Mouse (Mus musculus) spleen, adult 2 months (tissue): ENCODE data around the gene Pax7. TPM values are rescaled to one million over a fixed set of nuclear protein-coding genes. Genes with fewer than 3 reads are reported as not detected.

Experiments
- DNase-seq, 2 experiments: peaks; one replicate each; pipeline versions ENCODE4 v3.0.0 to v3.0.0-alpha.2; 2012 to 2021; ENCODE audit warnings: low spot score in 2 of 2, low read depth in 1 of 2
- H3K27ac ChIP-seq: fragments of 200-500 bp; 2 replicates; pipeline ENCODE4 v1.5.1; 2012; ENCODE audit warnings: low read length, inconsistent platforms; ENCODE audit not compliant: insufficient read depth
- H3K27me3 ChIP-seq: fragments of 200-500 bp; 2 replicates; pipeline ENCODE4 v1.6.1; 2012; ENCODE audit warnings: mild to moderate bottlenecking, moderate library complexity, low read length, inconsistent platforms; ENCODE audit not compliant: control insufficient read depth, insufficient read depth
- H3K36me3 ChIP-seq: fragments of 200-500 bp; 2 replicates; pipeline ENCODE4 v1.6.1; 2012; ENCODE audit warnings: mild to moderate bottlenecking, low read length, inconsistent platforms; ENCODE audit not compliant: control insufficient read depth, insufficient read depth
- H3K4me1 ChIP-seq: fragments of 200-500 bp; 2 replicates; pipeline ENCODE4 v1.6.1; 2011; ENCODE audit warnings: inconsistent platforms; ENCODE audit not compliant: control insufficient read depth, insufficient read depth, insufficient read length
- H3K4me3 ChIP-seq: fragments of 200-500 bp; 2 replicates; pipeline ENCODE4 v1.5.1; 2011; ENCODE audit warnings: mild to moderate bottlenecking, inconsistent platforms; ENCODE audit not compliant: insufficient read depth, insufficient read length; ENCODE audit errors: extremely low read depth
- CTCF ChIP-seq: fragments of 200-500 bp; IDR thresholded peaks from 2 replicates; pipeline ENCODE4 v1.5.1; 2011; ENCODE audit warnings: mild to moderate bottlenecking, inconsistent platforms; ENCODE audit not compliant: insufficient read depth, insufficient read length, insufficient replicate concordance; ENCODE audit errors: extremely low read depth
- POLR2A ChIP-seq: fragments of 200-500 bp; IDR thresholded peaks from 2 replicates; pipeline ENCODE4 v1.6.1; 2011; ENCODE audit warnings: low read depth, low read length, inconsistent platforms
- WGBS: fragments of 180-500 bp; shearing (Covaris S2); methylation state at CpG from one replicate; pipeline ENCODE4 v1.1.7; 2018; 5-methylcytosine and 5-hydroxymethylcytosine counted together
- polyA plus RNA-seq: library from polyadenylated mRNA; depleted of rRNA; stranded (reverse); fragments of >200 nt; gene quantifications from 2 replicates; pipeline ENCODE4 v1.2.3, GENCODE M21; 2012; rRNA removed

Gene Pax7
- polyA plus RNA-seq, 1 experiment = 0.11 TPM

DNA sequence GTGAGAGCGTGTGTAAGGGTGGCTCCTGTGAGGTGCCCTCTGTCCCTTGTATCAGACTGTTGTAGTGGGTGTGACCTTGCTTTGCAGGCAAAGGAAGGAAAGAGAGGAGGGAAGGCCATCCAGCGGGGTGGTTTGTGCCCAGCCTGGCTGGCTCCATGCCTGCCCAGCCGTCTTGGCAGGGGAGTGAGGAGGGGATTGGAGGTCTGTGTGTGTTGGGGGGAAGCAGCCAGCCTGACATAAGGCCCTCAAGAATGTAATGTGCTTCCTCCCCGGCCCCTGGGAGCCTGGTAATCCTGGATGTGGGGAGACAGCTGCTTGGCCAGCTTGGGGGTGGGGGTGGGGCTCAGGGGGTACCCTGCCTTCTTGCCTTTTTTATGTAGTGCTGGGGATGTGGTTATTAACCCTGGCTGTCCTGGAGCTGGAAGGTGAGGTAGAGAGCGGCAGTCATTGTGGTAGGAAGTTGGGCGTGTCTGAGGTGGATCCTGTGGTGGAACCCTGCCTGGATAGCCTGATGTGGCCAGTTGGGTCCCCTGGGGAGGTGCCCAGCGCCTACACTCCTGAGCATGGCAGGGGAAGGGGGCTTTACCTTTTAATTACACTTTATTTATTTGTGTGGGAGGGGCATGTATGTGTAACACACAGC is 143.6 kb downstream of the Pax7 start:
- H3K27me3 ChIP-seq = no peaks in the 10 kb centered on the region
- no peak overlapping the region for H3K4me3 ChIP-seq
- WGBS = 8% methylated on average over 7 of the region's 7 CpGs
- TF ChIP-seq POLR2A (no peak), CTCF (no peak)
- H3K27ac ChIP-seq = no peak overlapping the region
- no peaks in the 10 kb centered on the region for H3K4me1 ChIP-seq
- no peak for DNase-seq
- no peaks in the 10 kb centered on the region for H3K36me3 ChIP-seq

DNA sequence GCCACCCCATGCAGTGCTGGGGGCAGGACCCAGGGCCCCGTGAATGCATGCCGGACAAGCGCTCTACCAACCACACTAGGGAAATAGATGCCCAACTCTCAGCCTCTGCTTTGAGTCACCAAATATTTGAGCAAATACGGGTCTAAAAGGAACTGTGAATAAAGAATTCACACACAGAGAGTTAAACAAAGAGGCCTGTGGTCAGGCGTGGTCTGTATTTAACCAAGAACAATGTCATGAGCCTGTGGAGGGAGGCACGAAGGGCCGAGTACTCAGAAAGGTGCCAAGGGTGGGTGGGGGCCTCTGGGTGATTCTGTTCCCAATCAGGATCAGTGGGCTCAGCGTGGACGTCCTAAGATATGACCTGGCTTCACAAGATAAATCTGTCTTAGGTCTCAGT is 145.3 kb downstream of the Pax7 start:
- TF ChIP-seq POLR2A = no peak
- TF ChIP-seq CTCF = no peak
- Histone ChIP-seq H3K36me3 (no peaks in the 10 kb centered on the region), H3K27ac (no peak overlapping the region), H3K4me3 (no peak overlapping the region), H3K27me3 (no peaks in the 10 kb centered on the region), H3K4me1 (no peaks in the 10 kb centered on the region)
- 62% methylated on average over 9 of the region's 9 CpGs for WGBS
- no peak for DNase-seq

Other genes with a start within 250 kb of the Pax7 start
- gene Gm21969, start 230.3 kb downstream of the Pax7 start, polyA plus RNA-seq = 0.01 TPM in 1 of 2 replicates, not detected in the other
- gene Aldh4a1, start 210.7 kb downstream of the Pax7 start, polyA plus RNA-seq = 18.9 and 21.5 TPM in 2 replicates
- gene Tas1r2, start 180.0 kb downstream of the Pax7 start, polyA plus RNA-seq = not detected in 2 replicates
- gene Klhdc7a, start 134.5 kb upstream of the Pax7 start, polyA plus RNA-seq = 0.65 and 0.72 TPM in 2 replicates